Mouse (Mus musculus): ENCODE data around the gene Pnmal1.

Pnmal1 gene

DNA sequence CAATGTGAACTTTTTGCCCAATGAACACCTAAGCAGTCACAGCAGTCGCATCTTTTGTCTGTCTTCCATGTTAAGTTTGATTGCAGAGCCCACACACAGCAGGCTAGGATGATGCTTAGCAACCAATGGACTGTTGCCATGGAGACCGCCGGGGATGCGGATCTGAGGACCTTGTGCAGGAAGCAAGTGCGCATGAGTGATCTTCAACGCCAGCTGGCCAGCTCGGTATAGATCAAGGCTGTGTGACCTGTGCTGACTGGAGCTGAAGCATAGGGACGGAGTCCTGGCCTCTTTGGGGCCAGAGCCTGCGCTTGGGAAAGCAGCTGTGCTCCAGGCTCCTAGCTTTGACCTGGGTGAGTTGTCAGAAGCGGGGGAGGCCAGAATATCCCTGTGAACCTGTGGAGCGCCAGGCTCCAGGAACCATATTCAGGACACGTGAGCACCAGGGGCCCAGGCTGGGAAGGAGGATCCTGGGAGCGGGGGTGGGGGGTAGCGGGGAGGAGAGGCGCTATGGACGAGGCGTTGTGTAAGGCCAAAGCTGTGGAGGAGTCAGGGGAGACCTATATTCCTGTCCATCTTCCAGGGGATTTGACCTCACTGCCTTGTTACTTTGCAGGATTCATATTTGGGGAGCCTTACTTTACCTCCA, at the start of gene Pnmal1:
Gene Pnmal1, plus strand, starts transcription at position 141 of the 649 bp plus-strand sequence.
- peak; percentile 88 to 95 for DNase-seq (ENCODE audit: low spot score in 2 of 2)

DNA sequence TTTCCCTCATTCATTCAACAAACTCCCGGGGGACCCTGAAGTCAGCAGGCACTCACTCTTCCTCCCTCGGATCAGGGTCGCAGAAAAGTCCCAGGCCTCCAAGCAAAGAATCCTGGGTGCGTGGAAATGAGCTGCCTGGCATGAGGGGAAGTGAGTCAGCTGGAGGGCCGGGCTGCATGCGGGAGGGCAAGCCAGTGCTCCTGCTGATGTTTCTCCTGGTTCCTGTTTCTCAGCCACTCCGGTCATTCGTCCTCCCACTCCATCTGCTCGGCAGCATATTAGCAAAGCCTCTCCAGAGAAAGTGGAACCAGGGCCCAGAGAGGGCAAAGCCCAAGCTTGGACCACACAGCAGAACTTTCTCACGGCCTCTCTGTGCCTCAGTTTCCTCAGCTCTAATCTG, 49.6 kb upstream of the Pnmal1 start:
- DNase-seq (ENCODE audit: low spot score in 2 of 2): no peak

DNA sequence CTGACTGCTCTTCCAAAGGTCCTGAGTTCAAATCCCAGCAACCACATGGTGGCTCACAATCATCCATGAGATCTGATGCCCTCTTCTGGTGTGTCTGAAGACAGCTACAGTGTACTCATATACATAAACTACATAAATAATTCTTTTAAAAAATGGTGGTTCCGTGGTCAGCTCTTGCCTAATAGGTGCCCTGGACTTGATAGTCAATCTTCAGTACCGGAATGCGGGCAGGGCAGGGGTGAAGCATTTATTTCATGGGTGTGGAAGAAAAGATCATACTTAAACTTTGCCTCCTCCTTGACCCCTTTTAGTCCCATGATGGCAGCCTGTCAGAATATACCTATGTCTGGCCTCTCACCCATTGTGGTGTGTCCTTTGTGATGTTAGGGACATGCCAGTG, 47.6 kb upstream of the Pnmal1 start:
- no peak for DNase-seq (ENCODE audit: low spot score in 2 of 2)

DNA sequence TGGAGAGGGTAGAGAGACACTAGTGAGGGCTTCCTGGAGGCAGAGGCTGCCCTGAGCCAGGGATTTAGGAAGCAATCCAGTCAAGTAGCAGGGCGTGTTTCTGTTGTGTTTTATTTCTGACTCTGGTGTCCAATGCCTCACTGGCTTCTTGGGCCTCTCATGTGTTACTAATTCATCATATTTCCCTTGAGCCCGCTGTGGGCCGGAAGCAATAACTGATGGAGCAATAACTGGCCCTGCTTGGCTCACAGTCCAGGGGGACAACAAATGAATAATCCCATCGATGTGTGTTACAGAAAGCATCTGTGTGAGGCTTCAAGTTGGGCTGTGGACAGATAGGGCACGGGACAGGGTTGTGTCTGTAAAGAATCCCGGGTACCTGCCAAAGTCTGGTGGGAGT, 47.1 kb upstream of the Pnmal1 start:
- no peak for DNase-seq (ENCODE audit: low spot score in 2 of 2)

DNA sequence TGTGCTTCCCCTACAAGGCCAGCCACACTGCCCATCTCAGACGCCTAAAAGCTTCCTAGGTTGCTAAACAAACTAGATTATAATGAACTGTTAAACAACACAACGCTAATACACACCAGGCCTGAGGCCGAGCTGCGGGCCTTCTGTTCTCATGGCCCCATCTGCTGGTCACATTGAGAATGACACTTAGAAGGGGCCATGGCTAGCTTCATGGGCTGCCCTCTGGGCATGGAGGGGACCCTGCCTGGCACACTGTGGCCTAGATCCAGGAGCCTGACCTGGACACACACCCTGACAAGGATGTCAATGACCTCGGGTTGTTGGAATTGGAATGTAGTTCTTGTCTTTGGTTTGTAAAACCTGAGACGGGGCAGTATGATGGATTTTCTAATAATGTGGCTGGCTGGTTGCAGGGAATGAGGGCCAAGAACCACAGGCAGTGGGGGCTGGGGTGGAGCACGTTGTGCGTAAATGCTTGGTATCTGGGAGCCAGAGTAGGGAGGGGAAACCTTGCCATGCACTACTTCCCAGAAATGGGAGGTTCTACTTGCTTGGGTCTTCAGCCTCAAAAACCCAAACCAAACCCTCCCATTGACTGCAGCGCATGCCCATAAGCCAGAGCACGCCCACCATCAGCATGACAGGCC, 45.5 kb upstream of the Pnmal1 start:
- DNase-seq (ENCODE audit: low spot score in 2 of 2): peak in 1 of 2 experiments; percentile 78

DNA sequence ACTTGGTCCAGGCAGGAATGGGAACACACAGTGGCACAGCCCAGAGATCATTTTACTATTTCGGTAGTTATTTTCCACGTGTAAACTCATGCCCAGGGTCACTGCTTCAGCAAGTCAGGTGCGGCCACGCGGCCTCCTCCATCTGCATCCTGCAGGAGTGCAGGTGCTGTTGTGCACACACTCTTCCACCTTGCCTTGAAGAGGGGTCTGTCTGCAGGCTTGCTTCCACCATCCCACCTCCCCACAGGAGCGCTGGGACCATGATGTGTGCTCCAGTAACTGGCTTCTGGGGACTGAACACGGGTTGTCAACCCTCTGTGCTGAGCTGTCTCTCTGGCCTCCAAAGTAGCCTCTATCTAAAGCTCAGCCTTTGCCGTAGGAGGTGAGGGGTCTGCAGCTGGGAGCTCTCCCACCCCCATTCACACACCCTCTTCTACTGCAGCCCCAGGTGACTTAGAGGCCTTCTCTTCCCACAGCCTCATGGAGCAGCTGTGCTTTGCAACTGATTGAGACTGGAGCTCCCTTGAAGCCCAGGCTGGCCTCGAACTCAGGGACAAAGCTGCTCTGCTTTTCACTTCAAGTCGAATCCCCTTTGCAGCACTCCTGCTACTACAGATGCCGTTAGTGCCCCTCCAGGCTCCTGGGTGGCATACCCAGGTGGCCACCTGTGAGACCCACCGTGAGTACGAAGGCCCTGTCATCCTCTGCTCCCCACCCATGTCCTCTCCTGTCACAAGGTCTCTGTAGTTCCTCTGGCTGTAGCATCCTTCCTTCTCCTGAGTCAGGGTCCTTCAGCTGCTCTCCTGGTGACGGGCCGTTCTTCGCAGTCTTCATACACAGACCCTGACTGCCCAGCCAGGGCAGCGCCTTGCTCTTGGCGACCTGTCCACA, 44.8 kb upstream of the Pnmal1 start:
- DNase-seq (ENCODE audit: low spot score in 2 of 2): no peak

DNA sequence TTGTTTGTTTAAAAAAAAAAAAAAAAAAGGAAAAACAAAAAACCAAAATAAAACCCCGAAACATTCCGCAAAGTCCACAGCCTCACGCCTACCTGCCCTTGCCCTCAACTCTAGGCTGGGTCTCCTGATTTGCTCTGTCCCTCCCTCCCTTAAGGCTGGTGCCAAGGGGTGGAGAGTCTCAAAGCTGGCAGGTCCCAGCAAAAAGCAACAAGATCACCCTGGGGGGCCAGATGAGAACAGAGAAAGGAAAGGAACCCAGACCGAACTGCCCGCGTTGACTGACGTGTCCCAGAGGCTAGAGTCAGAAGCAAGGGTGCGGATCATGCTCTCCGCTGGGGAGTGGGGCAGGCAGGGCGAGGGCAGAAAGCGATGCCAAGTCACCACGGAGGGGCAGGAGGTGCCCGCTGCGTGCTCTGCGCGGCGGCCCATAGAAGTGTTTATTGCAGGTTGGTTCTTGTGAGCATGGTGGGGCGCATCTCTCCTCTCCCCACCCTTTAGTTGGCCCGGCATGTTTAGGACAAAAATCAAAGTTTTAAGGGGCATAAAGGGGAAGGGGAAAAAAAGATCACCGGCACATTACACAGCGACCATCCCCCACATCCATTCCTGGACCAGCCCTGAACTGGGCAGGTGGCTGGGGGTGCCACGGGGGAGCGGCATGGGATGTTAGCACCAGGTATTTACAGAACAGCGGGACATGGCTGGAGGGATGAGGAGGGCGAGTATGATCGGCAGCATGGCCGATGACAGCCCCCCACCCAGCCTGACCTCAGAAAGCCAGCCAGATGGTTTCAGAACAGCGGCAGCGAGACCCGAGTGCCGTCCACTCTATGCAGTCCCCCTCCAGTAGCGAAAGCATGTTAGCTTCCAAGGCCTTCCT, 43.8 kb upstream of the Pnmal1 start:
- DNase-seq (ENCODE audit: low spot score in 2 of 2): no peak

DNA sequence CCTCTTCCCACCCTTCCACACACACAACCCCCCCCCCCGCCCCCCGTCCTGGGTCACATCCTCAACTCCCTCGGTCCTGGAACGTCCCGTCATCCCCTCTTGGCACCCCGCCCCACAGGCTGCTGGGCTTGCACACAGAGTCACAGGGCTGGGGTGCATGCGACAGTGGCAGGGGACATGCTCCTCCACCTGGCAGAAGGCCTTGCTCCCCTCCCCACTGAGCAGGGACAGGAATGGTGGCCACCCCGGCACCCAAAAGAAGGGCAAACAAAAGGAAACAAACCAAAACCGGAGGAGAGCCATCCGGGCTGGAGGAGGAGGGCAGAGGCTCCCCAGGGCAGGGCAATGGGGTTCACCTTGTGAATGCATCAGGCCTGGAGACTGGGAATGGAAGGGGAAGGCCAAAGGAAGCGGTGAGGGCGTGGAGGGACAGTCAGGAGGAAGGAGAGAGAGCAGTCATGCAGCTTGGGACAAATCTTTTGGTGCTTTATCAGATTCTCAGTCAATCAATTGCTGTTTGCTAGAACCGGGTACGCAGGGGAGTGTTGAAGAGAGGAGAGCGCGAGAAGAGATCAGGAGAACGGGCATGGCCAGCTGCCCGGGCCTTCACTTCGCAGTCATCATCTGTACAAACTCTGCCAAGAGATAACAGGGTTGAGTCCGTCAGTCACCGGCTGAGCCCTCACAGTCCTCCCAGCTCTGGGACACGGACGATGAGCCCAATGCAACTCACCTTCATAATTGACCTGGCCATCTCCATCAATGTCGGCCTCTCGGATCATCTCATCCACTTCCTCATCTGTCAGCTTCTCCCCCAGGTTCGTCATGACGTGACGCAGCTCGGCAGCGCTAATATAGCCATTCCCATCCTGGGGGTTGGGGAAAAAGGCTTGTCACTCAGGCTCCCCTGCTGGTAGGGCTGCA, 42.9 kb upstream of the Pnmal1 start:
- no peak for DNase-seq (ENCODE audit: low spot score in 2 of 2)

DNA sequence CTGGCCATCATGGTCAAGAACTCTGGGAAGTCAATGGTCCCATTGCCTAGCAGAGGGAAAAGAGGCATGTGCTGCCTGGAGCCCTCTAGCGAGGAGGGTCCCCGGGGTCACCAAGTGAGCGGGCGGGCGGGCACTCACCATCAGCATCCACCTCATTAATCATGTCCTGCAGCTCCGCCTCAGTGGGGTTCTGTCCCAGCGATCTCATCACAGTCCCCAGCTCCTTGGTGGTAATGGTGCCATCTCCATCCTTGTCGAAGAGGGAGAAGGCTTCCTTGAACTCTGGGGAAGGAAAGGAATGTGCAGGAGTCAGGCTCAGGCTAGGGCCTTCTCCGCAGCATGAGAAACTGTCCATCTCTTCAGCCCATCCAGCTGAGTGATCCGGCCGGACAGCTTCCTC, 42.0 kb upstream of the Pnmal1 start:
- no peak for DNase-seq (ENCODE audit: low spot score in 2 of 2)

DNA sequence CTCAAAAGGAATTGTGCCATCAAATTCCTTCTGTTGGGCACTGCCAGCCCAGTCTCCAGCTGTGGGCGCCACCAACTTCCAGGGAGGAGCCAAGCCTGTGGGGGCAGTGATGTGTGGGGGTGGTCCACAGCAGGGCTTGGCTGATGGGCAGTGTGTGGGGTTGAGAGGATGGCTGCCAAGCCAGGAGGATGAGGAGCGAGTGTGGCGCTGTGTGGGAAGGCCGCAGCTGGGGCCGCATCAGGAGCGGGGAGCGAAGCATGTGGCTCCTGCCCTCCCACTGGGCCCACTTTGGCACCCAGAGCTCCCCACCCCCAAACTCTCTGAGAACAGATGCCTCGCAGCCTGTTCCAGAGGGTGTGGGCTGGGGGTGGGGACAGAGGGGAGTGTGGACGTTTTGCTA, 41.5 kb upstream of the Pnmal1 start:
- DNase-seq (ENCODE audit: low spot score in 2 of 2): peak in 1 of 2 experiments; percentile 80

DNA sequence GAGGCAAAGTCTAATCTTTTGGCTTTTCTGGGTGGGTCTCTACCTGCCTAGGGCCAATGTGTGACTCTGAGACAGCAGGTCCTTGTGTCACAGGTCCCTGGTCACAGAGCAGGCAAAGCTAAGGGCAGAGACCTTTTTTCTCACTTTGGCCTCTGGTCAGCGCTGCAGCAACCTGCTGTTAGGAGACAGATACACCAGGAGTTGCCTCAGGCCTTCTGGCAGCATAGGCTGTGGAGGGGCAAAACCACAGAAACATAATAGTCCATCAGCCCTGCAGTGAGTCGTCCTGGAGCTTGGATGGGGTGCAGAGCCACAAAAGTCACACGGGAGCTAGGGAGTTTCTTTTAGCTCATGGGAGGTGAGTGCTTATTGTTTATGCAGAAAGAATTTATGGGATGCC, 40.8 kb upstream of the Pnmal1 start:
- no peak for DNase-seq (ENCODE audit: low spot score in 2 of 2)

DNA sequence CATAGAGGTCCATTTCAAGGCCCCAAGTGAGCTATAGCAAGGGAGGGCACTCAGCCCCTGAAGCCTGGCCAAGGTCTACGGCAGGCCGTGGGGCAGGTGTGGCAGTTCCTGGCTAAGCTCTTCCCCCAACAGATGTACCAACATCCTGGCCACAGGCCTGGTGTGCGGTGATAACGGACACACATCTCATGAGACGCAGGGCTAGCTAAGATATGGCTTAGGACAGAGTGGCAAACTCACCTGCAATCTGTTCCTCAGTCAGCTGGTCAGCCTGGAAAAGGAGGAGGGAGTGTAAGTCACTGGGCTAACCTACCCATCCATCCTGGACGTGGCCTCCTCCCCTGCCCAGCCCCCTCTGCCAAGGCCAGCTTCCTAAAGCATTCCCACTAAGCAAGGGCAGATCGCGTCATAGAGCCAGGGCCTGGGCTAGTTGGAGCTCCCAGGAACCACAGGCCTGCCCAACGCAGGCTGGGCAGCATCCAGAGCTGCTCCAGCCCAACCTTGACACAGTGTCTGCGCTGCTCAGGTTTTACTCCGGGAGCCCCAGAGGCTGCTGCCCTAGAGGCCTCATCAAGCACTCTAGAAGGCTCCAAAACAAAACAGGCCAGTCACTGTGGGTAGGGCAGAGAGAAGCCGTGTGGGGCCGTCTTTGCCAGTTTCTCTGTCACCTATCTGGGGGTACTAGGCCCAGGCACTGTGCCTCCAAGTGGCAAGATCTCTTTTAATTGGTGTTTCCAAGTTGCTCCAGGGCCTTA, 39.9 kb upstream of the Pnmal1 start:
- peak in 1 of 2 experiments; percentile 26 for DNase-seq (ENCODE audit: low spot score in 2 of 2)

DNA sequence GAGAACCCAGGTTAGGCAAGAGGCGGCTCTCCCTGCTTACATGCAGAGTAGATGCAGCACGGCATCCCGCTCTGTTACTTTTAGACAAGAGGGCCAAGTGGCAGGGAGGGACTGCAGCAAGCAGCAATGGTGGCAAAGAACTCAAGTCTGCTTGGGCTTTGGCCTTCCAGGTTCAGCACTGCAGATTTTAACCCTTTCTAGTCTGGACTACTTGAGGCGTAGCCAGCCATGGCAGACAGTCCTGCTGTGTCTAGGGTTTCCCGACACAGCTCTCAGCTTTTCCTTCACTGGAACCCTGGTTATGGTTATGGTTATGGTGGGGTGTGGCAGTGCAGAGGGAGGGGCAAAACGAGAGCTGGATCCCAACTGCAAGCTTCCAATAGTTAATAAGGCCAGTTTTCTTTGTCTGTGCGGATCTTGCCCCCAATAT, 39.3 kb upstream of the Pnmal1 start:
- no peak for DNase-seq (ENCODE audit: low spot score in 2 of 2)

DNA sequence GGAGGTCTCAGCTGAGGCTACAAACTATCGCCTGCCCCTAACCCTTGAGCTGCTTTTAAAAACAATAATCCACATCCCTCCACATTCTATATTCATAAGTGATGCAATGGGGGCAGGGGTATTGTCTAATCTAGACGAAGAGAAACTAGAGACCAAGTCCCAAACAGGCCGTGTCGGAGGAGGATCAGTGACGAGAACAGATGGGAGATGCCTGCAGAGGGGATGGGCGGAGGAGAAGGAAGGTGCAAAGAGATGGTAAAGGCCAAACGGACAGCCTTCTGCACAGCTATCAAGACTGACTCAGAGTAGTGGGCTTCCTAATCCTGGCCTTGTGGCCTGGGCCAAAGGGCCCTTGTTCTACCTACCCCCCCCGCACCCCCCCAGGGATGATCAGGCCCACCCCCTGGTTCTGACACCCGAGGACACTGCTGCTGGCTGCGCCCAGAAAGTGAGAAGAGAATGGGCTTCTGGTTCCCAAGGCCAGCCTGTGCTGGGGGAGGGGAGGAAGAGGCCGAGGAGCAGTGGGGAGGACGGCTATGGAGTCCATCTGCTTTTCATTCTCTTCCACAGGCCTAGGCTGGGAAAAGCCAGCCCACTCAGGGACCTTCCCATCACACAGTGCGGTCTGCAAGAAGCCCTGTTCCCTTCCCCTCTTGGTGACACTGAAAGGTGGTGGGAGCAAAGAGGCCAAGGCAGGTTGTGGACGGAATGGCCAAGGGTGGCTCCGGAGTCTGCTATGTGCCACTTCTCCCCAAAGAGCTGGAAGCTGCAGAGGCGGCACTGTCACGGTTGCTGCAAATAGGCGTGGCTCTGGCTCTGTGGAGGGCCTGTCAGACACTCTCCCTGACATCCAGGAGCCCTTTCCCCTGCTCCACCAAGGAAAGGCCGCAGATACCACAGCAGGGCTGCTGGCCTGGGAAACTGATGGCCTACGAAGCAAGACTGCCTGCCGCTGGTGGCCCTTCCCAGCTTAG, 38.4 kb upstream of the Pnmal1 start:
- peak in 1 of 2 experiments; percentile 46 for DNase-seq (ENCODE audit: low spot score in 2 of 2)

DNA sequence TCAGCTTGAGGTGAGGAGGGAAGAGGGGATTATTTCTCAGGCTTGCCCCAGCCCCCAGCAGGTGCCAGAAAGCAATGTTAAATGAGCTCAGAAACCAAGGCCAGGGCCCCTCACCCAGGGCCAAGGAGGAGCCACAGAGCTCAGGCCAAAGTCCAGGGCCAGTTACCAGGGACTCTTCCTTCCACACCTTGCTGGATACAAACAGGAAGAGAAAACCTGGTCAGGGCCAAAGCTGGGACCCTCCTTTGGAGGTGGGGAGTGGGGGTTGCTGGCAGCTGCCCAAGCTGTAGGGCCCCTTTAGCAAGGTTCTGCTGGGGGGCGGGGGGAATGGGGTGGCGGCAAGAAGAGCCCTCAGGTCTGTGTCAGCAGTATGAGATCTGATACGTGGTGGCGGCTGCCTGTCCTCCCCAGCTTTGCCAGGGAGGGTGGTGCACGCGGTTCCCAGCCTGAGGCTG, 37.6 kb upstream of the Pnmal1 start:
- no peak for DNase-seq (ENCODE audit: low spot score in 2 of 2)

DNA sequence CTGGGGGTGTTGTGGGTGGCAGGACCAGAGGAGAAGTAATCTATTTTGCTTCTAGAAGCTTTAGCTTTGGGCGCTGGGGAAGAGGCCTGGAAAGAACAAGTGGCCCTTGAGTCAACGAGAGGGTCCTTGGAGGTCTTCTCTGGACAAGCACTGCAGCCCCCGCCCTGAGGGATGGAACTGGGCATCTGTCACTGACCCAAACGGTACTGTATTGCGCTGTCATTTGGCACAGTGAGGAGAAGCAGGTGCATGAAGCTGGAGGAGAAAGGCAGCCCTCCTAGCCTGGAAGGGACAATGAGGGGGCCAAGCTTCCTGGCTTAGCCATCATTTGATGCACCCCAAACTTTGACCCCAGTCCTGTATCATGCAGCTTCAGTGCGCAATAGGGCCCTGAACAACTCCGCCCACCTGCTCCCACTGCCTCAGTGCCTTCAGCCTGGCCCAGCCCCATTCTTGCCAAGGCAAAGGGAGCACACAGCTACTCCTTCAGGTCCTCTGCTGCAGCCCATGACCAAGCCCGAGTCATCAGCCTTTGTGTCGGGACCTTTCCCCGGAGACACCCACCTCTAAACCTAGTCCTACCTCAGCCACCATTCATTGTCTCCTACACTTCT, 37.0 kb upstream of the Pnmal1 start:
- DNase-seq (ENCODE audit: low spot score in 2 of 2): peak in 1 of 2 experiments; percentile 64

DNA sequence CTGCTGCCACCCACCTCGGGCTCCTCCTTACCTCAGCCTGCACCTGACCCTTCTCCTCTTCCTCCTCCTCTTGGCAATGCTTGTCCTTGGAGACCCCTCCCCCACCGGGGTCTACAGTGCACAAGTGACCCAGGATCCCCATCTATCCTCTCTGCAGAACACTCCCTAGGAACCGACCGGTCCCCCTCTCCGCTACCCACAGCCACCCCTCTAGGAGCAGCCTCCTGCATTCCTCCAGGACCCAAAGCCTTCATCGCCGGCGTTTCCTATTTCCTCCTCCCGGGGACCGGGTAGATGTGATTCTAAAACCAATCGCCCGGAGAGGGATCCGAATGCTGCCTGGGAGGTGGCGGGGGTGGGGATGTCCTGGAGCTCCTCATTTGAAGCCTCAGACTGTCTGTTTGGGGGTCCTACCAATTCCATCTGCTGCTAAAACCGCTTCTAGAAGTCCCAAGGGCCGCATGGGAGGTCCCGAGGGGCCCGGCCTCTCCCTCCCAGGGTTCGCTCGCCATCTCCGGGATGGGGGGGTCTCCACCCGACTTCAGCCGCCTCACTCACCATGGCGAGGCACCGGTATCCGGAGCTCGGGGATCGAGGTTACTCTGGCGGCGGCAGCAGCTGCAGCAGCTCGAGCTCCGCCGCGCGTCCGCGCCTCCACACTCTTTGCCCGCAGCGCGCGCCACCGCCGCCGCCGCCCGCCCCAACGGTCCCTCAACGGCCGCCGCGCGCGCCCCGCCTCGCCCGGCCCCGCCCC, 36.0 kb upstream of the Pnmal1 start:
- DNase-seq (ENCODE audit: low spot score in 2 of 2): peak in 1 of 2 experiments; percentile 61

Data from left cerebral cortex, adult 9 months (tissue).